Mouse (Mus musculus): ENCODE data around the gene Mmp20. TPM values are rescaled to one million over a fixed set of nuclear protein-coding genes. Genes with fewer than 3 reads are reported as not detected.

Mmp20 gene
- polyA plus RNA-seq, 1 experiment from 2014 or later = not detected

DNA sequence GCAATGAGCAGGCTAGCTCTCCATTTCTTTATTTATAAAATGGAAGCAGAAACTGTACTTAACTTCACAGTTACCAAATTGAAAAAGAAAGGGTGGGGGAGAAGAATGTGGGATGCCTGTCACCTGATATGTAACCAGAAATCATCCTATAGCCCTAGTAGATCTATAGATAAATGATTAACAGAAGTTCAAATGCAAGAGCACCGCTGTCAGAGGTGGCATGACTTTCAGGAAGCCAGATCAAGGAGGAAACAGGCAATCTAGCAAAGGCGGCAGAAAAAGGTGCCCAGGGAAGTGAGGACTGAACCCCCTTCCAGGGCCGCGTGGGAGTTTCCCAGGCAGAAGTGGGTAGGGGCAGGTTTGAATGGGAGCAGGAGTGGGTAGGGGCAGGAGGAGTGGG lies 29.9 kb downstream of the Mmp20 start:
- WGBS (ENCODE audit: insufficient replicate concordance) = 32% methylated on average over 4 of the region's 4 CpGs
- TF ChIP-seq CTCF (IDR thresholded peaks at IDR 0.05; ENCODE audit: low read depth) = no peak
- peak overlapping the region; percentile 42; the same call in 1 of the 2 replicates for H3K4me2 ChIP-seq (ENCODE audit: low read depth, low read length)
- H3K27ac ChIP-seq (ENCODE audit: low read depth) = no peak overlapping the region
- no peaks in the 10 kb centered on the region for H3K9me3 ChIP-seq (ENCODE audit: low read length)
- H3K4me3 ChIP-seq (ENCODE audit: low read depth, low read length) = no peak overlapping the region
- DNase-seq = no peak
- ATAC-seq = no peak
- H3K36me3 ChIP-seq (replicated peaks; ENCODE audit: insufficient read depth, low read length) = no peaks in the 10 kb centered on the region
- no peaks in the 10 kb centered on the region for H3K4me1 ChIP-seq (ENCODE audit: insufficient read depth)
- no peak overlapping the region for H3K9ac ChIP-seq (replicated peaks)
- no peaks in the 10 kb centered on the region for H3K27me3 ChIP-seq (ENCODE audit: insufficient read depth, low read length)

DNA sequence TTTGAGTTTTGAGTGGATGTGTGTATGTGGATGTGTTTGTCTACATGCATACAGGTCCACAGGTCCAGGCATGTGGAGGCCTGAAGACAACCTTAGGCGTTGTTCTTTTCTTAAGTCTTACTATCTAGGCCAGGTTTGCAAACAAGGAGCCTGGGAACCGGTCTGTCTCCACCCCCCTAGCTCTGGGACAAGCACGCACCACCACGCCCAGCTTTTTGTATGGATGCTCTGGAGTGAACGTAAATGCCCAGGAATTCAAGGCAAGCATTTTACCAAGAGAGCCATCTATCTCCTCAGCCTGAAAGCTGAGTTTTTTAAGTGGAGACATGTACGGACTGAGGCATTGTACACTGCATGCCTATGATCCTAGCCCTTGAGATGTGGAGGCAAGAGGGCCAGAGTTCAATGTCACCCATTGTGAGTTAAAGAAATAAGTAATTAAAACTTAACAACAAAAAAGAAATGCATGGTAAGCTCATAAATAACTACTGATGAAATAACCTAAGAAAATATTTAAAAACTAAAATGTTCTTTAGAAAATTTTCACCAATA lies 31.5 kb downstream of the Mmp20 start:
- WGBS (ENCODE audit: insufficient replicate concordance) = 82% methylated on average over 6 of the region's 6 CpGs
- no peak overlapping the region for H3K27ac ChIP-seq (ENCODE audit: low read depth)
- ATAC-seq = no peak
- H3K9ac ChIP-seq (replicated peaks) = no peak overlapping the region
- no peaks in the 10 kb centered on the region for H3K36me3 ChIP-seq (replicated peaks; ENCODE audit: insufficient read depth, low read length)
- no peaks in the 10 kb centered on the region for H3K9me3 ChIP-seq (ENCODE audit: low read length)
- no peak overlapping the region for H3K4me3 ChIP-seq (ENCODE audit: low read depth, low read length)
- no peak overlapping the region for H3K4me2 ChIP-seq (ENCODE audit: low read depth, low read length)
- no peak for TF ChIP-seq CTCF (IDR thresholded peaks at IDR 0.05; ENCODE audit: low read depth)
- no peak for TF ChIP-seq EP300 (IDR thresholded peaks at IDR 0.05; ENCODE audit: low read depth)
- H3K27me3 ChIP-seq (ENCODE audit: insufficient read depth, low read length) = no peaks in the 10 kb centered on the region
- no peaks in the 10 kb centered on the region for H3K4me1 ChIP-seq (ENCODE audit: insufficient read depth)
- DNase-seq = no peak

DNA sequence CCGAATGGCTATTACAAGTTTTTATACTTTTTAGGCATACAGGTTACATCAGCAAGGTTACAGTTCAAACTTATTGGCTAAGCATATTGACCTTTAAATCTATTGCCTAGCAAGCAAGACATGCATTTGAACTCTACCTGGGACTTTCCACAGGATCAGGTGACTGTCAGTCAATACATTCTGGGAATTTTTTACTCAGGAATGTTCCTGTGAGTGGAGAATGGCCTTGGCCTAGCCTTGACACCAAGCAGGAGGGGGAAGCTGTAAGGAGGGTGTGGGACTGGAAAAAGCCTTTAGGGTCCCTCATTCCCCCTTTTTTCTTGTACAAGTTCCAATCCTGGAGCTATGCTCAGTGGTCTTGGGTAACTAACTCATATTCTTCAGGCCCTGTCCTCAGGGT lies 33.3 kb downstream of the Mmp20 start:
- no peak overlapping the region for H3K4me3 ChIP-seq (ENCODE audit: low read depth, low read length)
- ATAC-seq (peak; percentile 50), DNase-seq (no peak)
- H3K4me1 ChIP-seq (ENCODE audit: insufficient read depth) = no peaks in the 10 kb centered on the region
- no peak overlapping the region for H3K9ac ChIP-seq (replicated peaks)
- no peaks in the 10 kb centered on the region for H3K36me3 ChIP-seq (replicated peaks; ENCODE audit: insufficient read depth, low read length)
- 55% methylated on average over 1 of the region's 1 CpGs for WGBS (ENCODE audit: insufficient replicate concordance)
- no peak overlapping the region for H3K27ac ChIP-seq (ENCODE audit: low read depth)
- H3K9me3 ChIP-seq (ENCODE audit: low read length) = no peaks in the 10 kb centered on the region
- no peak for TF ChIP-seq CTCF (IDR thresholded peaks at IDR 0.05; ENCODE audit: low read depth)
- TF ChIP-seq EP300 (IDR thresholded peaks at IDR 0.05; ENCODE audit: low read depth) = peak; percentile 65; the same call in 1 of the 2 replicates
- no peaks in the 10 kb centered on the region for H3K27me3 ChIP-seq (ENCODE audit: insufficient read depth, low read length)
- H3K4me2 ChIP-seq (ENCODE audit: low read depth, low read length) = no peak overlapping the region

DNA sequence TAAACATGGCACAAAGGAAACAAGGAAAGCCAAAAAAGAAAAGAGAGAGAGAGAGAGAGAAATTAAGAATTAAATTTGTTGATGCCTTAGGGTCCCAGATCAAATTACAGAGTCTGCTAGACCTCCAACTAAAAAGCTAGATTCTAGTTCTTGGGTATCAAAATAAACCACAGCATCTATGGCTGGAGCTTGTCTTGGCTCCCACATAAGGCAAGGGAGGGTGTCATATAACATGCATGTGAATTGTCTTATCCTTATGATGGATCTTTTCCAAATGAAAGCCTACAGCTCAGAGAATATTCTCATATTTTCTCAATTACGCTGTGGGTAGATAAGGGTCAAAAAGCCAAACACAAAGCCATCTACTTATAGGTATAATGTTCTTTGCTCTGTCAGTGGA lies 41.6 kb downstream of the Mmp20 start:
- WGBS (ENCODE audit: insufficient replicate concordance) = 79% methylated on average over 1 of the region's 1 CpGs
- TF ChIP-seq EP300 (IDR thresholded peaks at IDR 0.05; ENCODE audit: low read depth) (no peak), CTCF (IDR thresholded peaks at IDR 0.05; ENCODE audit: low read depth) (no peak)

DNA sequence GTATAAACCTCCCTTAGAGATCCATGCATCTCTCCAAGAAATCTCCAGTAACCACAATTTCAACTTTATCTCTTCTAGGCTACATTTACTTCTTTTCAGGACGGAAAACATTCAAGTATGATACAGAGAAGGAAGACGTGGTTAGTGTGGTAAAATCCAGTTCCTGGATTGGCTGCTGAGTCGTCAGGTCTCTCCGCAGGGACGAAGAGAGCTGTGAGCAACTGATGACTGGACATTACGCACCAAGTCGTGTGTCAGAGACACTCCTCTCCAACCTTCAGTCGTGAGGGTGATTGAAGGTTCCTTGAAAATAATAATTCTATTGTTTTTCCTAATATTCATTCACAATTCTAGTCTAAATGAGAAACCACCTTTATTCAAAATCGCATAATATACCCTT lies 45.0 kb downstream of the Mmp20 start:
- no peak for TF ChIP-seq EP300 (IDR thresholded peaks at IDR 0.05; ENCODE audit: low read depth)
- no peak for TF ChIP-seq CTCF (IDR thresholded peaks at IDR 0.05; ENCODE audit: low read depth)
- no peak overlapping the region for H3K4me2 ChIP-seq (ENCODE audit: low read depth, low read length)
- H3K36me3 ChIP-seq (replicated peaks; ENCODE audit: insufficient read depth, low read length) = no peaks in the 10 kb centered on the region
- H3K9me3 ChIP-seq (ENCODE audit: low read length) = no peaks in the 10 kb centered on the region
- DNase-seq (no peak), ATAC-seq (no peak)
- 41% methylated on average over 9 of the region's 9 CpGs for WGBS (ENCODE audit: insufficient replicate concordance)
- no peak overlapping the region for H3K4me3 ChIP-seq (ENCODE audit: low read depth, low read length)
- H3K27me3 ChIP-seq (ENCODE audit: insufficient read depth, low read length) = no peaks in the 10 kb centered on the region
- no peak overlapping the region for H3K27ac ChIP-seq (ENCODE audit: low read depth)
- H3K4me1 ChIP-seq (ENCODE audit: insufficient read depth) = no peaks in the 10 kb centered on the region
- no peak overlapping the region for H3K9ac ChIP-seq (replicated peaks)

More for the DNA sequence above, 41.6 kb downstream of the Mmp20 start:
- no peak overlapping the region for H3K9ac ChIP-seq (replicated peaks)
- no peaks in the 10 kb centered on the region for H3K4me1 ChIP-seq (ENCODE audit: insufficient read depth)
- no peak overlapping the region for H3K27ac ChIP-seq (ENCODE audit: low read depth)
- no peaks in the 10 kb centered on the region for H3K9me3 ChIP-seq (ENCODE audit: low read length)
- H3K27me3 ChIP-seq (ENCODE audit: insufficient read depth, low read length) = no peaks in the 10 kb centered on the region
- DNase-seq (no peak), ATAC-seq (no peak)
- no peak overlapping the region for H3K4me2 ChIP-seq (ENCODE audit: low read depth, low read length)
- no peaks in the 10 kb centered on the region for H3K36me3 ChIP-seq (replicated peaks; ENCODE audit: insufficient read depth, low read length)
- H3K4me3 ChIP-seq (ENCODE audit: low read depth, low read length) = no peak overlapping the region

DNA sequence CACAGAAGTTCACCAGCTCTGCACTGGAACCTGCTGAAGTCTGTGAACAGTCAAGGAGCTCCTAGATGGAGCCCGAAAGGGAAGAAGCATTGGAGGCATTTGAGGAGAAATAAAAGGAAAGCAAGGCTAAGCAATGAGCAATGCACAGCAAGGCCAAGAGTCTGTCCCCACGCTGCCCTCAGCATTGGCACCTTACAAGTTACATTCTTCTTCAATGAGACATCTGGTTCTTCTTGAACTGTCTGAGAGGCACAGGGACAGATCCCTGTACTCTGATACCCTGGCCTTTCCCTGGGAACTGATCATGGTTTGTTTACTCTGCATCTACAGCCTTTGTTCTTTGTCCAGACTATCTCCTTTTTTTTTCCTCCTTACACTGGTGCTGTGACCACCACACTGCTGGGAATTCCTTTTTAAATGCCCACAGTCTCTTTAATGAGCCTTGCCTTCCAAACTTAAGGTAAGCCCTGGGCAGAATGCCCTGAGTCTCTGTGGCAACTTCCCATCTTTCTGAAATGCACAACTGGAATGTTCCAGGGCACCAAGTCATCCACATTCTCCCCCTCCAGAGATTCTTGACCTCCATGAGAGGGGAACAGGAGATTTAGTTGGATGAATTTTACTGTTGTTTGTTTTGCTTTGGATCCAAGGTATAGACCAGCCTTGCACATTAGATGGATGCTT lies 50.3 kb downstream of the Mmp20 start:
- no peak for DNase-seq
- Histone ChIP-seq H3K27ac (ENCODE audit: low read depth) (no peak overlapping the region), H3K27me3 (ENCODE audit: insufficient read depth, low read length) (no peaks in the 10 kb centered on the region), H3K9ac (replicated peaks) (no peak overlapping the region), H3K4me2 (ENCODE audit: low read depth, low read length) (no peak overlapping the region), H3K36me3 (replicated peaks; ENCODE audit: insufficient read depth, low read length) (no peaks in the 10 kb centered on the region), H3K4me1 (ENCODE audit: insufficient read depth) (no peaks in the 10 kb centered on the region), H3K9me3 (ENCODE audit: low read length) (no peaks in the 10 kb centered on the region), H3K4me3 (ENCODE audit: low read depth, low read length) (no peak overlapping the region)
- WGBS (ENCODE audit: insufficient replicate concordance) = 67% methylated on average over 2 of the region's 2 CpGs
- no peak for ATAC-seq
- TF ChIP-seq EP300 (IDR thresholded peaks at IDR 0.05; ENCODE audit: low read depth) (no peak), CTCF (IDR thresholded peaks at IDR 0.05; ENCODE audit: low read depth) (no peak)
